8 mouse cellular contexts compared by ENCODE assay signal in the genomic region with DNA sequence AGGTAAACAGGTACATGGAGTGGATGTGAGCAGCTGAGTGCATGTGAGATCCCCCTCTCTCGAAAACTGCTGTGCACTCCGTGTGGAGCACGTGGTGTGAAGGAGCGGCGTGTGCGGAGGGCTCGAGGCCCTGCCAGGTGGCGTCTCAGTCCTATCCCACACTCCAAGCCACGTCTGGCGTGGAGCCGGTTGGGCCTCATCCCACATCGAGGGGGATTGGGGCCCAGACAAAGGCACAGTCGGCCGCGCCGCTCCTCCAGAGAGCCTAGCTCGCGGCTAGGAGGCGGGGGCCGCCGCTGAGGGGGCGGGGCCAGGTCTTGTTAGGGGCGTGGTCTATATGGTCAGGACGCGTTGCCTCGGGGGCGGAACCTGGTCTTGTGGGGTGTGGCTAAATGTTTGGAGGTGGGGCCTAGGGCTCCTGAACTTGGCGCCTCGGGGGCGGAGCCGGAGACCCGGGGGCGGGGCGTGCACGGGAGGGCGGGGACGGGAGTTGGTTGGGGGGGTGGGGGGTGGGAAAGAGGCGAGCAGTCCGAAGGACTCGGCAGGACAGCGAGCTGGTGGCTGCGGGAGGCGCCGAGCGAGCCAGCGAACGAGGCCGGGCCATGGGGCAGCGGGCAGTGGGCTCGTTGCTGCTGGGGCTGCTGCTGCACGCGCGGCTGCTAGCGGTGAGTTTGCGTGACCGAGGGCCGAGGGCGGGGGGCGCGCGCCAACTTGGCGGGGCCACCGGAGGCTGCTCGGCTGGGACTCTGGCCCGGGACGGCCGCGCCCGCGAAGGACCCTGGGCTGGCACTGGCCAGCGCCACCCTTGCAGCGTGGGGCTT. TPM values are rescaled to one million over a fixed set of nuclear protein-coding genes. Genes with fewer than 3 reads are reported as not detected.
DNase-seq lines count a peak whose midpoint lies in the region; ATAC-seq and TF ChIP-seq lines count a peak whose summit lies in the region.

A gene (plus strand): TSS at position 510 of the 821 bp plus-strand sequence.

- peaks cover 22% of the 10 kb centered on the region for H3K4me1 ChIP-seq in erythroblast, embryonic 14.5 days (ENCODE audit: control insufficient read depth)
- H3K4me1 ChIP-seq in heart, embryonic 10.5 days: peaks cover 80% of the 10 kb centered on the region
- peaks cover 55% of the 10 kb centered on the region for H3K4me1 ChIP-seq in kidney, embryonic 14.5 days (ENCODE audit: control insufficient read depth, insufficient read depth, low read length)
- peaks cover 37% of the 10 kb centered on the region for H3K4me1 ChIP-seq in limb, embryonic 14.5 days (ENCODE audit: control insufficient read depth, insufficient read depth, low read length)
- H3K4me1 ChIP-seq in midbrain, postnatal 0 days (ENCODE audit: insufficient read depth, low read length): no peaks in the 10 kb centered on the region

- H3K79me3 ChIP-seq in C2C12 (ENCODE audit: low read depth): peaks cover 45% of the 10 kb centered on the region

- peak within 1 kb of the TSS; percentile 93 for H3K4me3 ChIP-seq in C2C12 (ENCODE audit: insufficient read depth, poor library complexity, severe bottlenecking)
- peak within 1 kb of the TSS; percentile 62 for H3K4me3 ChIP-seq in erythroblast, embryonic 14.5 days (replicated peaks)
- peak within 1 kb of the TSS; percentile 93 for H3K4me3 ChIP-seq in heart, embryonic 10.5 days
- peak within 1 kb of the TSS; percentile 91 for H3K4me3 ChIP-seq in kidney, embryonic 14.5 days (ENCODE audit: low read length)
- peak within 1 kb of the TSS; percentile 91 for H3K4me3 ChIP-seq in limb, embryonic 14.5 days (replicated peaks; ENCODE audit: low read length)
- H3K4me3 ChIP-seq in midbrain, postnatal 0 days (ENCODE audit: low read depth, low read length): peak within 1 kb of the TSS; percentile 52

- peak; percentile 72; the same call in 1 of the 2 replicates for TF ChIP-seq POLR2A in limb, embryonic 14.5 days (IDR thresholded peaks at IDR 0.05; ENCODE audit: borderline replicate concordance, extremely low read depth, insufficient read depth, insufficient read length)

- no peak for TF ChIP-seq CTCF in C2C12 (IDR thresholded peaks at IDR 0.05; ENCODE audit: control insufficient read depth, insufficient read depth, insufficient read length)
- 0 out of 2 replicates have a peak, but pooled peaks have one; percentile 13 for TF ChIP-seq CTCF in midbrain, postnatal 0 days (IDR thresholded peaks at IDR 0.05)

- no peaks in the 10 kb centered on the region for H3K9me3 ChIP-seq in erythroblast, embryonic 14.5 days (ENCODE audit: control insufficient read depth, low read length)
- no peaks in the 10 kb centered on the region for H3K9me3 ChIP-seq in heart, embryonic 10.5 days
- no peaks in the 10 kb centered on the region for H3K9me3 ChIP-seq in kidney, embryonic 14.5 days (ENCODE audit: control insufficient read depth, low read length)
- H3K9me3 ChIP-seq in limb, embryonic 14.5 days (ENCODE audit: control insufficient read depth, low read length): no peaks in the 10 kb centered on the region
- no peaks in the 10 kb centered on the region for H3K9me3 ChIP-seq in midbrain, postnatal 0 days (ENCODE audit: low read length)

- H3K79me2 ChIP-seq in C2C12 (ENCODE audit: control insufficient read depth, insufficient read depth): peaks cover 50% of the 10 kb centered on the region

- H3ac ChIP-seq in C2C12 (ENCODE audit: control insufficient read depth, insufficient read length, low read depth): peak within 1 kb of the TSS; percentile 83

- H3K4me2 ChIP-seq in kidney, embryonic 14.5 days (replicated peaks; ENCODE audit: low read depth, low read length): peak within 1 kb of the TSS; percentile 82
- peak within 1 kb of the TSS; percentile 81 for H3K4me2 ChIP-seq in limb, embryonic 14.5 days (replicated peaks; ENCODE audit: low read depth, low read length, severe bottlenecking)
- H3K4me2 ChIP-seq in midbrain, postnatal 0 days (ENCODE audit: low read depth, low read length, poor library complexity, severe bottlenecking): peak within 1 kb of the TSS; percentile 100

- peak within 1 kb of the TSS; percentile 91 for H3K9ac ChIP-seq in kidney, embryonic 14.5 days (ENCODE audit: low read depth, low read length)
- peak within 1 kb of the TSS; percentile 80 for H3K9ac ChIP-seq in limb, embryonic 14.5 days (ENCODE audit: low read depth, low read length, severe bottlenecking)
- peak within 1 kb of the TSS; percentile 57 for H3K9ac ChIP-seq in midbrain, postnatal 0 days (replicated peaks; ENCODE audit: low read length, poor library complexity, severe bottlenecking)

- 1% methylated on average over 67 of the region's 72 CpGs for WGBS in heart, embryonic 10.5 days
- WGBS in kidney, embryonic 14.5 days: under 1% methylated on average over 71 of the region's 72 CpGs
- under 1% methylated on average over 43 of the region's 72 CpGs for WGBS in limb, embryonic 14.5 days
- WGBS in midbrain, postnatal 0 days: 1% methylated on average over 62 of the region's 72 CpGs

- H3K27me3 ChIP-seq in C2C12 (ENCODE audit: control insufficient read depth, insufficient read depth, insufficient read length): no peaks in the 10 kb centered on the region
- H3K27me3 ChIP-seq in erythroblast, embryonic 14.5 days (ENCODE audit: control insufficient read depth): peaks cover 23% of the 10 kb centered on the region
- H3K27me3 ChIP-seq in heart, embryonic 10.5 days (ENCODE audit: insufficient read depth, poor library complexity, severe bottlenecking): no peaks in the 10 kb centered on the region
- H3K27me3 ChIP-seq in kidney, embryonic 14.5 days (ENCODE audit: control insufficient read depth, insufficient read depth, low read length): no peaks in the 10 kb centered on the region
- no peaks in the 10 kb centered on the region for H3K27me3 ChIP-seq in limb, embryonic 14.5 days (ENCODE audit: control insufficient read depth, insufficient read depth, low read length)
- H3K27me3 ChIP-seq in midbrain, postnatal 0 days (ENCODE audit: insufficient read depth, low read length): no peaks in the 10 kb centered on the region

- peak; percentile 85 for DNase-seq in brain, adult 2 months (ENCODE audit: low read depth, low spot score)
- DNase-seq in heart, embryonic 10.5 days (ENCODE audit: low spot score): peak; percentile 99
- DNase-seq in limb, embryonic 14.5 days (ENCODE audit: low spot score): peak; percentile 98
- peak; percentile 92 for DNase-seq in midbrain, postnatal 0 days (ENCODE audit: low spot score)
- DNase-seq in spleen, postnatal 10 days (ENCODE audit: low spot score in 2 of 2): peak; percentile 82 to 93

- peak; percentile 86 for ATAC-seq in kidney, embryonic 14.5 days (ENCODE audit: low FRiP score, low TSS enrichment)
- peak; percentile 93 for ATAC-seq in limb, embryonic 14.5 days (ENCODE audit: low FRiP score, low read depth)
- ATAC-seq in midbrain, postnatal 0 days (ENCODE audit: low FRiP score): peak; percentile 81

- peaks cover 14% of the 10 kb centered on the region for H3K36me3 ChIP-seq in C2C12 (ENCODE audit: control insufficient read depth, insufficient read depth)
- no peaks in the 10 kb centered on the region for H3K36me3 ChIP-seq in erythroblast, embryonic 14.5 days (ENCODE audit: control insufficient read depth)
- H3K36me3 ChIP-seq in heart, embryonic 10.5 days: peaks cover 4% of the 10 kb centered on the region
- H3K36me3 ChIP-seq in kidney, embryonic 14.5 days (ENCODE audit: control insufficient read depth, insufficient read depth, low read length): no peaks in the 10 kb centered on the region
- no peaks in the 10 kb centered on the region; the same call in 1 of the 2 replicates for H3K36me3 ChIP-seq in limb, embryonic 14.5 days (ENCODE audit: control insufficient read depth, insufficient read depth, low read length)
- no peaks in the 10 kb centered on the region for H3K36me3 ChIP-seq in midbrain, postnatal 0 days (ENCODE audit: insufficient read depth, low read length)

- H3K27ac ChIP-seq in heart, embryonic 10.5 days: peak within 1 kb of the TSS; percentile 96
- peak within 1 kb of the TSS; percentile 84 for H3K27ac ChIP-seq in kidney, embryonic 14.5 days (ENCODE audit: low read depth, low read length)
- peak within 1 kb of the TSS; percentile 77 for H3K27ac ChIP-seq in limb, embryonic 14.5 days (replicated peaks; ENCODE audit: low read depth, low read length)
- no peak within 1 kb of the TSS for H3K27ac ChIP-seq in midbrain, postnatal 0 days (ENCODE audit: low read depth, low read length)

TF ChIP-seq in C2C12, 6 proteins besides CTCF, POLR2A, EP300 and RAD21:
- TF ChIP-seq MAX (IDR thresholded peaks at IDR 0.05) (peak; percentile 27), USF1 (IDR thresholded peaks at IDR 0.05; ENCODE audit: low read depth) (no peak)
TF ChIP-seq in C2C12: peak in this region for 1.

RNA-seq across cellular contexts. Expression of the gene that starts here (rescaled TPM):
- 108 TPM for polyA plus RNA-seq in C2C12 (2012; fragmentation: generic; extraction: Trizol)
- polyA plus RNA-seq in erythroblast, embryonic 14.5 days (2012): 0.21 and 0.26 TPM in 2 replicates
- polyA plus RNA-seq in heart, embryonic 10.5 days (2016; fragmentation: Nextera tagmentation; extraction: Ambion mirVana): 52.0 and 58.9 TPM in 2 replicates
- 39.6 and 56.2 TPM in 2 replicates for polyA plus RNA-seq in kidney, embryonic 14.5 days (2014; fragmentation: Nextera tagmentation; extraction: Ambion mirVana)
- 97.4 and 126 TPM in 2 replicates for polyA plus RNA-seq in limb, embryonic 14.5 days (2012; rRNA removed)
- 65.6 and 68.4 TPM in 2 replicates for polyA plus RNA-seq in limb, embryonic 14.5 days (2014; fragmentation: Nextera tagmentation; extraction: Ambion mirVana)
- total RNA-seq in midbrain, postnatal 0 days (2014; rRNA removed): 26.1 and 30.5 TPM in 2 replicates
- polyA plus RNA-seq in midbrain, postnatal 0 days (2015; fragmentation: Nextera tagmentation; extraction: Ambion mirVana): 1.4 and 2.2 TPM in 2 replicates

Comparison
In these comparisons a context has a peak if more than half of its experiments do, and no peak if none do; other contexts are left out.
1. RNA of the gene that starts here (polyA plus RNA-seq): 108 TPM in C2C12 (single experiment), 65.6 to 126 TPM in limb, embryonic 14.5 days, 39.6 to 56.2 TPM in kidney, embryonic 14.5 days and 52.0 to 58.9 TPM in heart, embryonic 10.5 days; 1.4 to 2.2 TPM in midbrain, postnatal 0 days and 0.21 to 0.26 TPM in erythroblast, embryonic 14.5 days; every median in the first group is over 10 times any median in the second.
2. Peak in every context shown above with its lines, with median percentiles within 50 percentile points of each other: H3K4me3 ChIP-seq, DNase-seq, ATAC-seq, H3K4me2 ChIP-seq and H3K9ac ChIP-seq.